Mouse (Mus musculus) heart, postnatal 14 days (tissue): Measurements from ENCODE around the gene Phtf2. TPM values are rescaled to one million over a fixed set of nuclear protein-coding genes. Genes with fewer than 3 reads are reported as not detected.
A peak's percentile ranks its signal among the peaks of the same experiment; 100 is the strongest.
"Not testable (repeated sequence)": the region's sequence is repeated elsewhere in the genome, so short reads cannot be mapped to it uniquely, and the experiment has no call there.

Source experiments
- DNase-seq, 2 experiments: peaks; one replicate each; pipeline ENCODE4 v3.0.0; 2021 to 2022
- intact Hi-C: fragments of 180-260 bp; cut with DNase I; formaldehyde crosslinking; loops from one replicate; pipeline ENCODE4 v1.15.1; 2025
- total RNA-seq, 2 experiments: library from RNA; stranded (reverse); gene quantifications; 2 replicates each; pipeline ENCODE4 v1.2.3; 2021

The Phtf2 gene
- total RNA-seq, 2 experiments from 2014 or later = 70.3 to 82.1 TPM

GRCm38 (mm10) chr5:20873146-20873545 is 8.8 kb downstream of the Phtf2 start:
- intact Hi-C loops = no loop called here
- no peak for DNase-seq

DNA sequence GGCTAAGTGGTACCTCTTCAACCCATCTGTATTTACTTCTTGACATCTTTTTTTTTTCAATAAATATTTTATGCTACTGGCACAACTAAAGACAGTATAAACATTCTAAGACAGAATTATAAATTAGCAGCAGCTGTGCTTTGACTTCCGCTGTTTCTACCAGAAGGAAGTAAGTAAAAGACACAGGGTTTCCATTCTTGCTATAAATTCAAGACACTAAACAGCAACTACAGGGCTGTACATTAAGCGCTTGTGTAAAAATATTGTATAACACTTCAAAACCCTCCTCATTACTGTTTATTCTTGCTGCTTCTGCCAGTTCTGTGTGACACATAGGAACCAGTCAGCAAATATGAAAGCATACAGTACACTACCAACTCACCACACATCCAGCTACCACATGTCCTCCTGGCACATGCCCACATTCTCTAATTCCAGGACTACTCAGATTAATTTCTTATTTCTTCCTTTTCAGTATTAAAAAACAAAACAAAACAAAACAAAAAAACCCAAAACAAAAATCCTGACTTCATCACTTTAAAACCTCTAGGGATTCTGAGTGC is 16.6 kb downstream of the Phtf2 start:
- no peak for DNase-seq
- intact Hi-C loops = no loop called here

- intact Hi-C loops = no loop called here
- DNase-seq = no peak
Observed at GRCm38 (mm10) chr5:20864216-20864969, 17.5 kb downstream of the Phtf2 start.

DNA sequence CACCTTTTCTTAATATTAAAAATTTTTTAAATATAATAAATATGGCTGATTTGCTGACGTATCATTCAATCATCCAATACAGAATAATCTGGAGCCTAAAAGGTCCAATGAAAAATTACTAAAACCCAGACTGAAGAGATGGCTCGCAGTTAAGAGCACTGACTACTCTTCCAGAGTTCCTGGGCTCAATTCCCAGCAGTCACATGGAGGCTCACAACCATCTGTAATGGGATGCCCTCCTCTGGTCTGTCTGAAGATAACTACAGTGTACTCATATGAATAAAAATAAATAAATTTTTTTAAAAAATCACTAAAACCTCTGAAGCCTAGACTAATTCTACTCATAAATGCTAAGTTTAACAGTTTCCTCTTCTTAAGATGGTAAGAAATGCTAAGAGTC is 20.0 kb downstream of the Phtf2 start:
- DNase-seq = no peak
- intact Hi-C loops = no loop called here

- DNase-seq = no peak
- intact Hi-C loops = no loop called here
Observed at GRCm38 (mm10) chr5:20860565-20860964, 21.4 kb downstream of the Phtf2 start.

GRCm38 (mm10) chr5:20858404-20858803 is 23.5 kb downstream of the Phtf2 start:
- DNase-seq = no peak
- intact Hi-C loops = no loop called here

DNA sequence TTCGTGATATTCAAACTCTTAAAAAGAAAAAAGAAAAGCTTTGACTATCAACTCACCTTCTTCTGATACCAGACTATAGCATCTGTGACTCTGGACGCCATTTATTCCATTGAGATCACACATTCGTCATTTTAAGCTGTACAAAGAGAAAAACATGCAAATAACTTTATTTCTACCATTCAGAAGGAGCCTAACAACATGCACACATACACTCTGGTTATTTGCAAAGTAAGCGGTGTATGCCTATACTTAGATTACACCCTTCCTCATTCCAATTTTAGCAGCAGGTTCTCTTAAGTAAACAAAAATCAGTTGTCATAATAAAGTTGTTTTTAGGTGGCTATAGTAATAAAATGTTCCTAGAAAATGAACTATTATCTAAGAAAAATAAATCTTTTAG is 26.9 kb downstream of the Phtf2 start:
- intact Hi-C loops = no loop called here
- DNase-seq = no peak

- intact Hi-C loops = no loop called here
- no peak for DNase-seq
Observed at GRCm38 (mm10) chr5:20847010-20847409, 34.9 kb downstream of the Phtf2 start.

DNA sequence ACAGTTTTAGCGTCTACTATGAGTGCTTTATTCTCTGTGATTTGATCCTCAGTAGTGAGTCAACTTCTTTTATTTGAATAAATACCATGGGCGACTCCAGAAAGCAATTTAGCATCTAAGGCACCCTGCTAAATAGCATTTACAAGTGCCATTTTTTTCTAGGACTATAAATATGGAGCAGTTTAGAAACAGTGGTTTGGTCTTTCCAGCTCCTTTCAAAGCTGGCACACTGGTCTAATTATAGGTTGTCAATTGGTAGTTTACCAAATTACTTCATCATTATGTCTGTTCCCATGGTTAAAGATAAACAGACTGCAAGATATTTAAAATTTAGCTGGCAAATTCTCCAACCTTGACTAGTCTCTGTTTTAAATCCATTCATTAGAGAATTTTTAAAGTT is 38.1 kb downstream of the Phtf2 start:
- DNase-seq = no peak
- intact Hi-C loops = no loop called here

DNA sequence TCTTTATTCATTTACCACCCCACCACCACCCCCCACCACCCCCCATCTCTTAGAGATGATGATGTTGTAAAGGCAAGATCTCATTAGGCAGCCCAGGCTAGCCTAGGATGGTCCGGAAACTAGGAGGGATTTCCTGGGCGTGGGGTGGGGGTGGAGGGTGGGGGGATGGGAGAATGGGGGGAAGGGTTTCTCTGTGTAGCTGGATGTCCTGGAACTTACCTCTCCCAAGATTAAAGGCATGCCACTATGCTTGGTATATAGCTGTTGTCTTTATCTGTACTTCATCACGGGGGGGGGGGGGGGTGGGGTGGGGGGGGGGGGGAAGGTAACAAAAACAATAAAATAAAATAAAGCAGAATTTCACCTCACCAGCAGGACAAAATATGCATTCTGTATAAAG is 38.5 kb downstream of the Phtf2 start:
- intact Hi-C loops = no loop called here
- no peak for DNase-seq

GRCm38 (mm10) chr5:20837082-20837481 is 44.8 kb downstream of the Phtf2 start:
- no peak for DNase-seq
- intact Hi-C loops = no loop called here

DNA sequence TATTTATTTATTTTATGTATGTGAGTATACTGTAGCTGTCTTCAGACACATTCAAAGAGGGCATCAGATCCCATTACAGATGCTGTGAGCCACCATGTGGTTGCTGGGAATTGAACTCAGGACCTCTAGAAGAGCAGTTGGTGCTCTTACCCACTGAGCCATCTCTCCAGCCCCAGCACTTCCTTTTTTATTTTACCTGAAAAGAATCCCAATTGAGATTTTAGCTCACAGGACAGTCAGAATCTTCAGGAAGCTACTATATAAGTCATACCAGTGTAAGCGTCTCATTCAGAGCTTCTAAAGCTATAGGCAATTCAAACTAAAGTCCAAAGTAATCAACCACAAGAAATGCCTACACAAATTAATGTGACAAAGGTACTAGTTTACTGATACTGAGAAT is 47.5 kb downstream of the Phtf2 start:
- no peak for DNase-seq

GRCm38 (mm10) chr5:20831433-20831832 is 50.5 kb downstream of the Phtf2 start:
- DNase-seq = no peak
- intact Hi-C loops = no loop called here

More for the DNA sequence above, 47.5 kb downstream of the Phtf2 start:
- intact Hi-C loops = no loop called here

DNA sequence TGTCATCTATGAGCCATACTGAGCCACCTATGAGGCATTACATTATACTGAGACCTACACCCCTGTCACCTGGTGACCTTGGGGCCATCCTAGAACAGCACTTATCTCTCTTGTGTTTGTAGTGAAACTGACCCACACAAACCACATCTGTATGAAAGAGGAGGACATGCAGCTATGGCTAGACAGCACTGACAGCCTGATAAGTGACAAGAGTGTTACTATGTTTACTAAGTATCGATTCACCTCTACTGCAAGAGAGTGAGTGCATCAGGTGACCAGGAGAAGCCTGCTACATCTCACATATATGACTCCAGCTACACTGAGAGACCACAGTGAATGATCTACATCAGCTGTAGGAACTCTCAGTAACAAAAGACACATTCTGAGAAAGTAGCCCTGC is 51.2 kb downstream of the Phtf2 start:
- intact Hi-C loops = no loop called here
- no peak for DNase-seq

DNA sequence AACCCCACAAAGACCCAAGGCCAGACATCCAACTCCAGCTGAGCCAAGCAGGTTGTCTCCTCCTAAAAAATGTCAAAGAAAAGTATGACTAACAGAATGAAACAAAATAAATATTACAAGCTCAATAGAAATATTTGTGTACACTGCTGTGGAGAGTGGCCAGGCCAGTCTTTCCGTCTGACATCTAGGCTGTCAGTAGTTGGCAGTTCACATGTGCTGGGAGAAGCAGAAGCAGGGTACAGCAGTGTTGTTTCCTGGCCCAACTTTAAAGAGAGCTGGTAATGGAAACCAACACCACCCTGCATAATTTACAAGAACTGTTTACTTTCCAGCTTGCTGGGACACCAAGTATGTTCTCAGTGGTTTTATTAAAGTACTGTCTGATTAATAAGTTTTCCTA is 60.3 kb downstream of the Phtf2 start:
- intact Hi-C loops = no loop called here
- peak in 1 of 2 experiments; percentile 10 for DNase-seq

GRCm38 (mm10) chr5:20821122-20821521 is 60.8 kb downstream of the Phtf2 start:
- intact Hi-C loops = no loop called here
- peak; percentile 12 to 43 for DNase-seq

DNA sequence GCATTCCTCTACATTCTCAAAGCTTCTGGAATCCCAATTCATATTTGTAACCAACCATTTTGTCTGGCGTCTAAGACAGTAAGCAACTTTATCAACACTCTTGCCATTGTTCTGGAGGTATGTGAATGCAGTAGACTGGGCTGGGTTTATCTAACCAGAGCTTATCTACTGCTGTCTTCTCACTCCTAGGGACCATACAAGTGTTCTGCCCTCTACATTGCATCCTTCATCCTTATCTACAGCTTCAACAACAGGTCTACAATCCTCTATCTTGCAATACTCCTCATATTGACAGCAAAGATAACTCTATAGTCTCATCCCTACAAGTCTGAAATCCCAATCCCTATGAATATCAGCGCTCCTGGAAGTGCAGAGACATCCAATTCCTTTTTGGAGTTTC is 66.8 kb downstream of the Phtf2 start:
- intact Hi-C loops = no loop called here
- DNase-seq = no peak

DNA sequence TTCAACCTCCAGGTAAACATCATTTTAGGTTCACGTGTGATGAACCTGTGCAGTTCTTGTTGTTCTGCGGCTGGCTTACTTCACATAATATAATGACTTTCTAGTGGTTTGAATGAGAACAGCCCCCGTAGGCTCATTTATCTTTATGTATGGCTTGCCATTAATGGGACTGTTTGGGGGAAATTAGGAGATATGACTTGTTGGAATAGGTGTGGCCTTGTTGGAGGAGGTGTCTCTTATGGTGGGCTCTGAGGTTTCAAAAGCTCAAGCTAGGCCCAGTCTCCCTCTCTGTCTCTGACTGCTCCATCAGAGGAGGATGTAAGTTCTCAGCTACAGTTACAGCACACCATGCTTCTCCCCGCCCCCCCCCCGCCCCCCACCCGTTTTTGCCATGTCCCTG is 71.5 kb downstream of the Phtf2 start:
- intact Hi-C loops = no loop called here
- DNase-seq = no peak

- DNase-seq = no peak
- intact Hi-C loops = no loop called here
Observed at GRCm38 (mm10) chr5:20795932-20796331, 86.0 kb downstream of the Phtf2 start.

- peak; percentile 33 to 66 for DNase-seq
- intact Hi-C loops = no loop called here
Observed at GRCm38 (mm10) chr5:20791793-20792554, 90.0 kb downstream of the Phtf2 start.

GRCm38 (mm10) chr5:20786471-20786870 is 95.5 kb downstream of the Phtf2 start:
- DNase-seq, intact Hi-C loops: not testable (repeated sequence)

- no peak for DNase-seq
- intact Hi-C loops = no loop called here
Observed at GRCm38 (mm10) chr5:20781116-20781515, 100.8 kb downstream of the Phtf2 start.
